Mouse (Mus musculus): ENCODE results near the gene Lmln.

- TF ChIP-seq CTCF (IDR thresholded peaks at IDR 0.05; ENCODE audit: insufficient read depth, low read depth, low read length), result no peak
- no peak for TF ChIP-seq POLR2A (IDR thresholded peaks at IDR 0.05; ENCODE audit: insufficient read depth, low read depth, low read length)
Observed at GRCm38 (mm10) chr16:33130731-33131130, 68.4 kb downstream of the Lmln start.

All from olfactory bulb, adult 2 months (tissue).